ENCODE assay signal across 25 mouse cellular contexts in the genomic region with DNA sequence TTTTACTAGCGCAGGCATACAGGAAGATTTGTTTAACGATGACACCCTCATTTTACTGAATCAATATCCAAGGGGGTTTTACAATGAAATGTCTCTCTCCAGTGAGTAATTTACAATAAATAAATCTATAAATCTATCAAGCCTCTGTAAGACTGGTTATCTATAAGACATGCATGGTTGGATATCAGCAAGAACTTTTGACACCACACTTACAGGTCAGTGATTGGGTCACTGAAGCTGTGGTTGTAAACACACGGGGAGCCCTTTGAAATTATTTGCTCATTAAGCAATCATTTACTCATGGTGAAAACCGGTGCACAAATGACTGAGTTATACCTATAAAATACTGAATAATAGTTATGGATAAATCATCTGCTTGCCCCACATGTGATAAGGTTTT.
"Had no signal": no experiment of that assay in that cellular context is flagged by ENCODE, and none has a peak within 500 bp of the region (broad histone marks: within the 10 kb centered on the region; RNA-seq: fewer than 3 reads in every experiment).

No protein-coding gene starts in this region.

- H3K36me3 ChIP-seq: heart, embryonic 13.5 days; heart, embryonic 15.5 days; hindbrain, embryonic 13.5 days; hindbrain, embryonic 15.5 days; kidney, embryonic 15.5 days; limb, embryonic 13.5 days; limb, embryonic 15.5 days had no signal

- DNase-seq: gastrocnemius, postnatal 14 days; gastrocnemius, postnatal 36 days; heart, adult 11 months; heart, adult 2 months; heart, postnatal 14 days; heart, postnatal 36 days; kidney, adult 11 months; kidney, adult 2 months; kidney, adult 9 months; kidney, postnatal 14 days; kidney, postnatal 36 days; layer of hippocampus, adult 9-11 months; layer of hippocampus, postnatal 36 days; left cerebral cortex, postnatal 4 days had no signal

- H3K27ac ChIP-seq: heart, adult 2 months; heart, embryonic 13.5 days; heart, embryonic 15.5 days; hindbrain, embryonic 13.5 days; hindbrain, embryonic 15.5 days; hindbrain, postnatal 0 days; kidney, embryonic 15.5 days; kidney, postnatal 0 days; limb, embryonic 13.5 days; limb, embryonic 15.5 days had no signal

- H3K9ac ChIP-seq: heart, embryonic 13.5 days; heart, embryonic 15.5 days; hindbrain, embryonic 13.5 days; hindbrain, embryonic 15.5 days; kidney, embryonic 15.5 days; limb, embryonic 13.5 days; limb, embryonic 15.5 days had no signal

- H3K9me3 ChIP-seq: heart, embryonic 13.5 days; heart, embryonic 15.5 days; hindbrain, embryonic 13.5 days; hindbrain, embryonic 15.5 days; kidney, embryonic 15.5 days; limb, embryonic 13.5 days; limb, embryonic 15.5 days had no signal

- H3K27me3 ChIP-seq: heart, embryonic 13.5 days; heart, embryonic 15.5 days; hindbrain, embryonic 13.5 days; hindbrain, embryonic 15.5 days; kidney, embryonic 15.5 days; limb, embryonic 13.5 days; limb, embryonic 15.5 days had no signal

- H3K4me3 ChIP-seq: heart, adult 2 months; heart, embryonic 13.5 days; heart, embryonic 15.5 days; hindbrain, embryonic 13.5 days; hindbrain, embryonic 15.5 days; kidney, embryonic 15.5 days; limb, embryonic 13.5 days; limb, embryonic 15.5 days had no signal

- H3K4me2 ChIP-seq: heart, embryonic 11.5 days; heart, embryonic 13.5 days; heart, embryonic 15.5 days; hindbrain, embryonic 13.5 days; hindbrain, embryonic 15.5 days; kidney, embryonic 15.5 days; limb, embryonic 13.5 days; limb, embryonic 15.5 days had no signal

- H3K4me1 ChIP-seq: heart, embryonic 13.5 days; heart, embryonic 15.5 days; hindbrain, embryonic 13.5 days; hindbrain, embryonic 15.5 days; kidney, embryonic 15.5 days; limb, embryonic 13.5 days; limb, embryonic 15.5 days had no signal

- ATAC-seq: hindbrain, postnatal 0 days; intestine, embryonic 16.5 days had no signal
